Mouse (Mus musculus) intestine, embryonic 16.5 days (tissue): Measurements from ENCODE around the gene Gm8909. TPM values are rescaled to one million over a fixed set of nuclear protein-coding genes. Genes with fewer than 3 reads are reported as not detected.
A peak's percentile ranks its signal among the peaks of the same experiment; 100 is the strongest.
"Not testable (repeated sequence)": the region's sequence is repeated elsewhere in the genome, so short reads cannot be mapped to it uniquely, and the experiment has no call there.

Experiments
- ATAC-seq: fragments of 200-750 bp; cut with Nextera tagmentation; 2 replicates; pipeline ENCODE4 v1.8.0; 2017; ENCODE audit warnings: moderate TSS enrichment, moderate library complexity
- H3K27ac ChIP-seq: fragments of 300-500 bp; sonication (generic); 2 replicates; pipeline ENCODE4 v1.5.1; 2014; ENCODE audit warnings: mild to moderate bottlenecking, low read length
- H3K27me3 ChIP-seq: fragments of 300-500 bp; sonication (generic); replicated peaks from 2 replicates; pipeline ENCODE4 v1.6.1; 2014; ENCODE audit warnings: low read length, control low read depth, mixed read lengths; ENCODE audit not compliant: control insufficient read depth, insufficient read depth
- H3K36me3 ChIP-seq: fragments of 300-500 bp; sonication (generic); 2 replicates; pipeline ENCODE4 v1.6.1; 2014; ENCODE audit warnings: low read length, control low read depth; ENCODE audit not compliant: control insufficient read depth, insufficient read depth
- H3K4me1 ChIP-seq: fragments of 300-500 bp; sonication (generic); 2 replicates; pipeline ENCODE4 v1.6.1; 2014; ENCODE audit warnings: low read length, control low read depth, mixed read lengths; ENCODE audit not compliant: control insufficient read depth, insufficient read depth
- H3K4me2 ChIP-seq: fragments of 300-500 bp; sonication (generic); 2 replicates; pipeline ENCODE4 v1.6.1; 2014; ENCODE audit warnings: low read depth, low read length, control low read depth
- H3K4me3 ChIP-seq: fragments of 300-500 bp; sonication (generic); 2 replicates; pipeline ENCODE4 v1.5.1; 2014; ENCODE audit warnings: mild to moderate bottlenecking, low read length
- H3K9ac ChIP-seq: fragments of 300-500 bp; sonication (generic); 2 replicates; pipeline ENCODE4 v1.6.1; 2014; ENCODE audit warnings: low read depth, low read length
- H3K9me3 ChIP-seq: fragments of 300-500 bp; sonication (generic); 2 replicates; pipeline ENCODE4 v1.6.1; 2016; ENCODE audit warnings: low read length, control low read depth; ENCODE audit not compliant: control insufficient read depth
- WGBS: fragments of 180-500 bp; shearing (Covaris S2); extraction: QIAGEN DNeasy Blood & Tissue Kit; methylation state at CpG from one replicate; pipeline ENCODE4 v1.1.7; 2014; 5-methylcytosine and 5-hydroxymethylcytosine counted together
- polyA plus RNA-seq: library from polyadenylated mRNA; unstranded; fragments of >200 nt; fragmentation: Nextera tagmentation; extraction: Ambion mirVana; gene quantifications from 2 replicates; pipeline ENCODE4 v1.2.1, GENCODE M21; 2015

The Gm8909 gene
- polyA plus RNA-seq, 1 experiment from 2014 or later: 1.9 TPM

DNA sequence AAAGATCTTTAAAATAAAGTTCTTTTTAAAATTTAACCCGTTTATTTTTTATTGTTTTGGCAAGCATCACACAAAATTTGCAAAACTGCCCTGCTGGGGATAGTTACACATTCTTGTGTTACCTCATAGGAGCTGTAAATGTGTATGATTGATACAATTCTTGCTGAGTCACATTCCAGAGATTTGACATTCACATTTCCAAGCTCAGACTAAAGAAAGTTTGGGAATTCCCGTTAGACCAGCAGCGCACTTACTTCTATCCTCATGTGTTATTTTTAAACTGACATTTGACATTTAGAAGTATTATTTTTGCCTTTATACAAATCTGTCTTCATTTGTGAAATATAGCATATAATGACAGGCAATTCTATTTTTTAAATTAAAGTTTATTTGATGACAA, 44.2 kb downstream of the Gm8909 start:
- H3K4me3 ChIP-seq, H3K36me3 ChIP-seq, ATAC-seq, H3K4me2 ChIP-seq, H3K27me3 ChIP-seq, H3K4me1 ChIP-seq, H3K9ac ChIP-seq, H3K27ac ChIP-seq, H3K9me3 ChIP-seq: not testable (repeated sequence)
- WGBS: 66% methylated on average over 3 of the region's 3 CpGs

DNA sequence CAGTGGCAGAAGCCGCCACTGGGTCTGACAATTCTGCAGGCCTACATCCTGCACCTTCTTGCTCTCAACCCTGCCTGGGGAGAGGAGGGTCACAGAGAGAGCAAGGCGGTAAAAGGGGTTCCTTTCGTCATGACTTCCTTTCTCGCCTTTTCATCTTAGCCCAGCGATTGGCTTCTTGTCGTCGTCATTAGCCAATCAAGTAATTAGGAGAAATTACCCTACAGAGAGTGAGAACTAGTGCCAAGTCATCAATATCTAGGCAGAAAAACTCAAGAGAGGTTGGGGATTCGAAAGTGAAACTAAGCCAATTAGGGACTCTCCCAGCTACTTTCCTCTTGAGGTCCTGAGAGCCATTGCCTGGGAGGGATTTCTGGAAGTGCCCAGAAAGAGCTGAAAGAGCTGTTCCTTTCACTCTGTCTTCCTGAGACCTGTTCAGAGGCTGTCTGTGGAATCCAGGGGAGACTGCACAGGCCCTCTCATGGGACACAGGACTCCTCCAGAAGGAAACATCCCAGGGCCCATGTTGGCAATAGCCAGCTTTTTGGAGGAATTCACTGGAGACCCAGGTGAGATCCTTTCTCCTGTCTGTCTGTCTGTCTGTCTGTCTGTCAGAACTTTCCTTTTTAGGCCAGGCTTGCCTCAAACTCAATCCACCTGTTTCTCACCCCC, 46.9 kb downstream of the Gm8909 start, which contains the start of gene Gm19684:
Gene Gm19684 (plus strand): TSS at position 327 of the 669 bp plus-strand sequence.
- not testable (repeated sequence) for H3K27me3 ChIP-seq, H3K27ac ChIP-seq, H3K9ac ChIP-seq, H3K36me3 ChIP-seq, H3K4me1 ChIP-seq, H3K9me3 ChIP-seq
- peak within 1 kb of the TSS; percentile 4 for H3K4me3 ChIP-seq
- 4% methylated on average over 8 of the region's 8 CpGs for WGBS
- peak within 1 kb of the TSS; percentile 43 for H3K4me2 ChIP-seq
- ATAC-seq: peak; percentile 91

DNA sequence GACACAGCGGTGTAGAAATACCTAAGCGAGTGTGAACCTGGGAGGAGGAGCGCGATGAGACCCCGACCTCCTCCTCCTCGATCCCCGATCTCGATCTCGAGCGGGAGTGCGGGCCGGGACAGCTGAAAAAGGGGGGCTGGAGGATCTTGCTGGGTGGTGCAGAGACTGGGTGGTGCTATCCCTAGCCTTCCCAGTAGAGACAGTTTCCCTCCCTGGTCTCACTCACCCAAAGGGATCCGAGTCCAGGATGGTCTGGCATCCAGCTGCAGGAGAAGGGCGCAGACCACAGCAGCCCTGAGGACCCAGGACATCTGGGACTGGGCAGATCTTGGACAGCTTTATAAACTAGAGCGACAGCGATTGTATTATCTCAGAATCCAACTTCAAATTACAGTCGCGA, 47.5 kb downstream of the Gm8909 start:
- Histone ChIP-seq H3K4me2 (peak overlapping the region; percentile 43), H3K4me3 (peak overlapping the region; percentile 4)
- H3K27me3 ChIP-seq, H3K9ac ChIP-seq, H3K27ac ChIP-seq, H3K9me3 ChIP-seq, H3K36me3 ChIP-seq, H3K4me1 ChIP-seq: not testable (repeated sequence)
- 15% methylated on average over 18 of the region's 18 CpGs for WGBS
- peak; percentile 72 for ATAC-seq

DNA sequence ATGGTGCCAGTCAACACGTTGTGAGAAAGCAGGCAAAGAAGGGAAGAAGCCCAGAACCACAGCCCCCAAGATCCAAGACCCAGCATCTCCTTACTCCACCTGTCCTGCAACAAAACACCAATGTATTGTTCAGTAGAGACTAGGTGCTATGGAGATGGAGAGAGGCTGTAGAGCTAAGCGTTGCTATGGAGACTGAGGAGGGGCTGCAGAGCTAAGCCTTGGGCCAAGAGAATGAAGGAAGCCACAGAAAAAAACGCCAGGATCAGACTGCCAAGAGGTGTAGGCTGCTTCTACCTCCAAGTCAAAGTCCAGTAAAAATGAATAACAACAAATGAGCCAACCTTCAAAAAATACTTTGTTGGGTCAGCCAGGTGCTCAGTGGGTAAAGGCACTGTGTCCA, 51.8 kb downstream of the Gm8909 start:
- H3K9me3 ChIP-seq, H3K9ac ChIP-seq, H3K4me3 ChIP-seq, H3K36me3 ChIP-seq, ATAC-seq, H3K4me1 ChIP-seq, H3K27me3 ChIP-seq, H3K27ac ChIP-seq, H3K4me2 ChIP-seq: not testable (repeated sequence)
- WGBS: 35% methylated on average over 3 of the region's 3 CpGs

Other genes starting within 250 kb of the Gm8909 start
- gene Abcf1, start 198.8 kb downstream of the Gm8909 start, polyA plus RNA-seq: 88.5 and 90.2 TPM in 2 replicates
- 35.8 and 36.4 TPM in 2 replicates for gene Gnl1, start 188.7 kb downstream of the Gm8909 start, polyA plus RNA-seq
- 22.5 and 25.9 TPM in 2 replicates for gene Prr3, start 188.3 kb downstream of the Gm8909 start, polyA plus RNA-seq
- 1.8 TPM in 2 replicates for gene H2-T24, start 148.0 kb downstream of the Gm8909 start, polyA plus RNA-seq
- gene H2-T23, start 135.7 kb downstream of the Gm8909 start, polyA plus RNA-seq: 17.7 and 19.4 TPM in 2 replicates
- gene H2-T22, start 125.8 kb downstream of the Gm8909 start, polyA plus RNA-seq: 16.0 and 16.1 TPM in 2 replicates
- 0.86 and 1.2 TPM in 2 replicates for gene Gm6034, start 125.6 kb downstream of the Gm8909 start, polyA plus RNA-seq
- gene Gm11127, start 110.2 kb downstream of the Gm8909 start, polyA plus RNA-seq: 7.2 and 11.9 TPM in 2 replicates
- 0.29 and 0.36 TPM in 2 replicates for gene Gm19684, start 46.9 kb downstream of the Gm8909 start, polyA plus RNA-seq
- gene Gm7030, start 39.1 kb downstream of the Gm8909 start, polyA plus RNA-seq: 1.4 and 2.1 TPM in 2 replicates
- 42.3 and 46.9 TPM in 2 replicates for gene H2-T3, start 21.8 kb upstream of the Gm8909 start, polyA plus RNA-seq
- 129 and 139 TPM in 2 replicates for gene Rpp21, start 89.5 kb upstream of the Gm8909 start, polyA plus RNA-seq
- gene Trim39, start 103.7 kb upstream of the Gm8909 start, polyA plus RNA-seq: 9.7 and 10.6 TPM in 2 replicates
- not detected in 2 replicates for gene H2-M10.2, start 118.0 kb upstream of the Gm8909 start, polyA plus RNA-seq
- not detected in 2 replicates for gene H2-M10.1, start 157.6 kb upstream of the Gm8909 start, polyA plus RNA-seq
- gene H2-M10.3, start 199.9 kb upstream of the Gm8909 start, polyA plus RNA-seq: not detected in 2 replicates